Mouse (Mus musculus): ENCODE results near the gene Smpd3.

Smpd3 gene

GRCm38 (mm10) chr8:106226589-106226988, 111.2 kb downstream of the Smpd3 start:
- in situ Hi-C loops (cut with MboI) = loop anchor here (10.0 kb wide), 1 partner anchor 178 kb away; no protein-coding TSS in a partner anchor

GRCm38 (mm10) chr8:106219620-106220019, 118.2 kb downstream of the Smpd3 start:
- in situ Hi-C loops (cut with MboI) = loop anchor here (10.0 kb wide), 1 partner anchor 185 kb away; no protein-coding TSS in a partner anchor

- in situ Hi-C loops (cut with MboI) = no loop called here
Measured at GRCm38 (mm10) chr8:106213959-106214358, 123.8 kb downstream of the Smpd3 start.

GRCm38 (mm10) chr8:106211421-106211820, 126.4 kb downstream of the Smpd3 start:
- in situ Hi-C loops (cut with MboI) = no loop called here

- in situ Hi-C loops (cut with MboI) = no loop called here
Measured at GRCm38 (mm10) chr8:106210821-106211345, 126.9 kb downstream of the Smpd3 start, which contains the start of the genes Slc7a6os and Prmt7. Slc7a6os (minus strand) TSS chr8:106210935. Prmt7 (plus strand) TSS chr8:106210936.

- in situ Hi-C loops (cut with MboI) = no loop called here
Measured at GRCm38 (mm10) chr8:106210035-106210731, 127.6 kb downstream of the Smpd3 start.

Measured in mature B cell (primary cell).